Mouse (Mus musculus): ENCODE data around the gene Prmt3.

Gene Prmt3

DNA sequence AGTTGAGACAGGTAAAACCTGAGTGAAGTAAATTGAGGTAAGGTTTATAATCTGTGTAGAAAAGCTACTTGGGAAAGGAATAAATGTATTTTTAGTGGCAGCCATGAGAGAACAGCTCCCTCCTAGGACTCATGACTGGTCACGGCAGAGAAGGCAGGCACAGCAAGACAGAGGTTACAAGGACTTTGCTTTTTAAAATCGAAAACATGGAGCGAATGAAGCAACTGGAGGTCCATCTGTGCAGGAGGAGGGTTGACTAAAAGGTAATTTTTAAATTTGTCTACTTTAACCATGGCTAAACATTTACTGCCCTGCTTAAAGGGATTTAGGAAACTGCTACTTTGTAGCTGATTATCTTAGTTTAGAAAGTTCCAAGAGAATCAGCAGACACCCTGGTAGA, 81.7 kb downstream of the Prmt3 start:
- no peak for DNase-seq

DNA sequence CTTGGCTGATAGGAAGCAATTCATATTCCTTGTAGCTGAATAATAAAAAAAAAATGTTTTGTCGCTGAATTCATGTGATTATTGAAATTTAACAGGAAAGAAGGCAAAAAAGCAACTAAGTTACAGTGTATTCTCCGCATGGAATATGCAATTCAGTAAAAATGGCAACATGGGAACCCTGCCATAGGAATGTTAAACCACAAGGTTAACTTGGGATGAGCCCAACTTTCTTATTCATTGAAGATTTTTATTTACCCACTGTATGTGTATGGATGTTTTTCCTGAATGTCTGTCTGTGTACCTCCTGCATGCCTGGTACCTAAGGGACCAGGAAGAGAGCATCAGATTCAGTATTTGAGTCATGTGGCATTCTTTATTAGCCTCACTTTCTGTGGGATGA, 83.0 kb downstream of the Prmt3 start:
- no peak for DNase-seq

DNA sequence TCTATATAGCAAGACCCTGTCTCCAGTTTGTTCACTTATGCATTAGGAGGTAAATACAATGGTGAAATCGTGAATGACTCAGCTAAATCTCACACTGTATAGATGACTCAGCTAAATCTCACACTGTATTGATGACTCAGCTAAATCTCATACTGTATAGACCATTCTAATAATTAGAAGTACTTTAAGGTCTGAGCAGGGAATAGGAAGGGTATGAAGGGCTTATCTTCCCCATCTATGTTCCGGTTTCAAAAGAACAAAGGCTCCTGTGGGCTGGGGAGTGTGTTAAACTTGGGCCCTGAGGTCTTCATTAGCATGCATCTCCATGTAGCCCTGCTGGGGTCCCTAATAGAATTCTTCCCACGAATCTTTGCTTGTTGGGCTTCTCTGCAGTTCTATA, 85.6 kb downstream of the Prmt3 start:
- no peak for DNase-seq

DNA sequence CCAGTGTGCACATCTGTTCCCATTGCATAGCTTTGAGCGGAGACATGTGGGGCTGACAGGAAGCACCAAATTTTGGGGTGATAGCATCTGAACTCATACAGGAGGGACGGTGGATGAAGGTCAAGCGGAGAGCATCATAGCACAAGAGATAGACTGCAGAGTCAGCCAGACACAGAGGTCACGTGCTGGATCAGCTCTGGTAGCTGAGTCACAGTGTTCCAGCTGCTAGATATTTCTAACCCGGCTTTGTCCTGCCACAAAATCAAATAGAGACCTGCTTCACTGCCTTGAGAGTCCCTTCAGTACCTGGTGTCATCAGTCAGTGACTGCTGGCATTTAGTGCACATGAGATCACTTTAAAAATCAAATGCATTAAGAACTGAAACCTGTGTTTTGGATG, 91.5 kb downstream of the Prmt3 start:
- no peak for DNase-seq

DNA sequence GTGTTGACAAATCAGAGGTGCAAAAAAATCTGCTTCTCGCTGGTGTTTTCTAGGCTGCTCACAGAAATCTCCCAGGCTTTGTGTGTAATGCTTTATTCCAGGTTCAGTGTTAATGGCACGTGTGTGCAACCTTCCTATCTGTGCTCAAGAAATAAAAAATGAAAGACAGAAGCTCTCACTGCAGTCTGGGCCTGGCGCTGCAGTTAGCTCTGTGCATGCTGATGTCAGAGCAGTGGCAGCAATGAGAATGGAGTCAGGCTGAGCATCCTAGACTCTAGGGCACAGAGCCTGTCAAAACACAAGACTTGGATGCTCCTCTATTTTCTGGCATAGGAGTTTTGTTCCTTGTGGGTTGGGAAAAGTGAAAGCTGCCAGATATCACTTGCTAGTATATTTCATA, 92.1 kb downstream of the Prmt3 start:
- no peak for DNase-seq

DNA sequence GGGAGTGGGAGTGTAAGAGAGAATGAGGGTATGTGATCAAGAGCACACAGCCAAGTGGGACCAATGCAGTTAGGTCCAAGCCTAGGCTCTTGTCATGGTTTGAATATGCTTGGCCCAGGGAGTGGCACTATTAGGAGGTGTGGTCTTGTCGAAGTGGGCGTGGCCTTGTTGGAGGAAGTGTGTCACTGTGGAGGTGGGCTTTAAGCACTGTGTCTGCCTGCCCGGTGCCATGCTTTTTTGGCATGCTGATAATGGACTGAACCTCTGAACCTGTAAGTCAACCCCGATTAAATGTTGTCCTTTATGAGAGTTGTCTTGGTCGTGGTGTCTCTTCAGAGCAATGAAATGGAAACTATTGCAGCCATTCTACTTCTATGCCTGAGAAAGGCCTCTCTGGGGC, 99.2 kb downstream of the Prmt3 start:
- no peak for DNase-seq

DNA sequence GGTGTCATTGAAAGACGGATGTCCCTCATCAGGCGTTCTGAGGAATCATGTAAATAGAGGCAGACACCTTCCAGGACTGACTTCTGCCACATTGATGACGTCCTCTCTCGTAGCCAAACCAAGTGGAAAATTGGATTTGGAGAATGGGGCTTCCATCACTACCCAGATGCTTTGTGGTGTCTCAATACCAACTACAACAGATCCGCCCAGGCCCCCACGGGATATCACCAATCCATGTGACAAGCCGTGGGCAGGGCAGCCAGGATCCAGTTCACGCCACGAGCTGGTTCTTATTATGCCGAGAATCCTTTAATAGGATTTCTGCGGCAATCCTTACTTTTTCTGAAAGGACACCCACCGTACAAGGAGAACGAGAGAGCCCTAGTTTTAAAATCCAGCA, 100.9 kb downstream of the Prmt3 start:
- DNase-seq: no peak

DNA sequence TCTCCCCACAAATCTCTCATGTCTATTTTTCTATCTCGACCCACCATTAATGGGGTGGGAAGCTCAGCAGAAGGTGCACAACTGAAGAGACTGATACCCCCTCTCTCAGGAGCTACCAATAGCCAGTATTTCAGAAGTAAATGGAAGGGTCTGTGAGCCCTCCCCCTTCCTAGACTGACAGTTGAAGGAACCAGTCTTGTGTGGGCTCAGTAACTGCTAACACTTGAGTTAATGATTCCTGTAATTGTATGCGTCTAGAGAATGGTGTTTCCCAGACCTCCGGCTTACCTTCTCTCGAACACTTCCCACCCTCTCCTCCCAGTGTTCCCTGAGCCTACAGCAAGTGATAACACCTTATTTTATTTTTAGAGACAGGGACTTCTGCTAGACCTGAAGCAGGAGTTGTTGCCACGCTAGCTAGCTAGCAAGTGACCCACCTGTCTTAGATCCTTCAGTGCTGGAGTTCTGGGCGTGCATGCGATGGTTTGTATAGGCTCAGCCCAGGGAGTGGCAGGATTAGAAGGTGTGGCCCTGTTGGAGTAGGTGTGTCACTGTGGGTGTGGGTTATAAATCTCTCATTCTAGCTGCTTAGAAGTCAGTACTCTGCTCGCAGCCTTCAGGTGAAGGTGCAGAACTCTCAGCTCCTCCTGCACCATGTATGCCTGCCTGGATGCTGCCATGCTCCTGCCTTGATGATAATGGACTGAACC, 102.0 kb downstream of the Prmt3 start:
- DNase-seq: no peak

DNA sequence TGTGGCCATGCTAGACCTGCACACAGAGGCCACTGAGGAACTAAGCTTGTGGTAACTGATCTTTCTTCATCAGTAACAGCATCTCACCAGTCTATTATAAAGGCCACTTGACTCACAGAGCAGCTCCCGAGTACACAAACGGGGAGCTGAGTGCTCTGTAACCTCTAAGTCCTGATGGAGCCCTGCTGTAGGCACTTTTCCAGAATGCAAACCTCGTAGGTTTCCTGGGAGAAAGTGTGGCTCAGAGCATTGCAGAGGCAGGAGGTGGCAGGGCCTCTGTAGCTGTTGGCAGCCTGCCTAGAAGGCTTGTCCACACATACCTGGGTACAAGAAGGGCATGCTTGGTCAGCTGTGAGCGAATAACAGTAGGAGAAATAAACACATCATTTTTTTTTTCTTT, 104.1 kb downstream of the Prmt3 start:
- DNase-seq: no peak

DNA sequence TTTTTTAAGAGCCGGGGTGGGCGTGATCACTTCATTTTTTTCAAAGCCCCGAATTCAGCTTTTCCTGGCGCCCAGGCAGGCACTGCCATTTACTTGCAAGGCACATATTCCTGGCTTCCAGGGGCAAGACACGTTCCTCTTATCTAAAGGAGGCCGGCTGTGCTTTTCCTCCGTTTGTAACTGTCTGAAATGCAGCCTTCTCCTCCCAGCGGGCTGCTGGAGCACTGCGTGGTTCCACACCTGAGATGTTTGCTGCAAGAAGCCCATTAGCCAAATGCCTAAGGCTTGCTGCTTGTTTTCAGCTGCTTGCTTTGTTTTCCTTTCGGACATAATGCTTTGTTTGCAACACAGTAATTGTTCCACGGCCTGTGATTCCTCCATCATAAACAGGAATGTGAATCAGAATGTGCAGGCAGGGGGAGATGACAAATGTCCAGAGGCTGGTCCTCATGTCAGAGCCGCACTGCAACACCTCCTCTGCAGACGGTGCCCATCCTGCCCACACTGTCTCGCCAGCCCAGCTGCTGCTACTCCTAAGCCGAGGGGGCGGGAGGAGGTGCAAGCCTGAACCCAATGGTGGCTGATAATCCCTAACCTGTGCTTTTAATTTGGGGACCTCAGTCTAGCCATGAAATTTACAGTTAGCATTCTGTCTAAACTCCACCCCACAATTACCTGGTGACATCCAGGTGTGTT, 104.7 kb downstream of the Prmt3 start:
- no peak for DNase-seq

DNA sequence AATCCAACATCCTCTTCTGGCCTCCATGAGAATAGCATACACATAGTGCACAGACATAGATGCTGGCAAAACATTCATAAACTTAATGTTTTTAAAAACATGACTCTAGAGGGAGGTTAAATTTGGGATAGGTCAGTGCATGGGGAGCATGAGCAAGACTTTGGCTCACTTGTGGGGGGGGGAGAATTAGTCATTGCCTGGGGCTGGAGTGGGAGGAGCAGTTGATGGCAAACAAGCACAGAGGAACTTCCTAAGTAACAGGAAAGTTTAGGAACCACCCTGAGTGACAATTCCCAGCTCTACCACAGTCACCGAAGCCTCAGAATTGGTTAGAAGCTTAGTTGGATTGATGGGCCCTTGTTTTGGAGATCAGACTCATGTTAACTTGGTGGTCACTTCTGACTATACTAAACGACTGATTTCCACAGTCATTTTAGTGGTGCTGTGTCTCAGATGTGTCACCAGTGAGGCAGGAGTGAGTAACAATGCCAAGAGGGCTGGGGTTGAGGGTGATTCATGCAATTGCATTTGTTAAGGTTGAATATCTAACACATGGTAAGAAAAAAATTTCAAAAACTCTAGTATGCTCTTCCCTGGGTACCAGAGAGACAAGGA, 109.7 kb downstream of the Prmt3 start:
- DNase-seq: no peak

DNA sequence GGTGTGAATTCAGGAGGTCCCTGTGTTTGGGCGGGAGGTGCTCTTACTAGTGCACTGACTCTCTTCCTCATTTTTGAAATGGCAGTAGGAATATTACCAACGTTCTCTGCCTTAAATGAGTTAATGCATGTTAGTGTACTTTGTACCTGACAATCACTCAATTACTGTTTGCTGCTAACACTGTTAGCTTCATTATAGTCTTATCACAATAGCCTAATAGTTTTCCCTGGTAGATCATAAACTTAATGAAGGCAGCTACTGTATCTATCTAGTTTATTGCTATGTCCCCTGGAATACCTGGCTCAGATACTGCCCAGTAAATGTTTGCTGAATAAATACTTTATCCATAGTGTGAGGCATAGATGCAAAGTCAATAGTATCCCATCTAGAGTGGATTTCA, 116.6 kb downstream of the Prmt3 start:
- DNase-seq: no peak

DNA sequence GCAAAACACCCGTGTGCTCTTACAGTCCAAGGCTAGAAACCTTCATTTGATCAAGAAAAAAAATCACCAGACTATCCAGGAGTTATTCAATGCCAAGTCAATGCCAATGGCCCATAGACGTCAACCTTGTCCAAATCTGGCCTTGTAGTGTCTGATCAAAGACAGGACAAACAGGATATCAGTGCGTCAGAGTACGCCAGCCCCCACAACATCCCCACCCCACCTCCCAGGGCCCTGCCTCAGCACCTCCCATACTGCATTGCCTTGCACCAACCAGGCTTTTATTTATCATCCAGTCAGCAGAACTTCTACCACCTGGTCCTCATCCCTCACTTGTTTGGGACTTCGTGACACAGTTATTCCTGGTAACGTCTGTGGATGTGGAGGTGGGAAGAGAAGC, 117.2 kb downstream of the Prmt3 start:
- no peak for DNase-seq

DNA sequence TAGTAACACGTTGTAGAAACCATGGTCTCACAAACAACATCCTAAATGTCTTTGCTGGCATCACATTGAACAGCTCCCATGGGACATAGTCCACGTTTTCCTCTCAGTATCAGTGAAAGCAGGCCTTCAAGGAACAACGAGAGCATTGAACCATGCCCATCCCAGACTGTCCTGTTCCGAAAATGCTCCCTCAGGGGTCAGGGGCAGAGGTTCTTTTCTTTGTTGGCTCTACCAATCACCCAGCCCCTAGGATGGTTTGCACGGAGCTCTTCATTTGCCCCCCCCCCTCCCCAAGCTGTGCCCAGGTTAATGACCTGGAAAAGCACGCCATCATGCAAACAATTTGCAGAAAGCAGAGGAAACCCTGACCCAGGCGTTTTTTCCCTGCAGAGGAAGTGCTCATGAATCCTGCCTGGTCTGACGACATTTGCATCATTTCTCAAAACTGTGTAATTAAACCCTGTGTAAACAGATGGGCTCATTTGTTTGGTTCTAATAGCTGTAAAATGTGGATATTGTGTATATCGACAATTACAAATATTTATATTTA, 123.9 kb downstream of the Prmt3 start:
- DNase-seq: no peak

DNA sequence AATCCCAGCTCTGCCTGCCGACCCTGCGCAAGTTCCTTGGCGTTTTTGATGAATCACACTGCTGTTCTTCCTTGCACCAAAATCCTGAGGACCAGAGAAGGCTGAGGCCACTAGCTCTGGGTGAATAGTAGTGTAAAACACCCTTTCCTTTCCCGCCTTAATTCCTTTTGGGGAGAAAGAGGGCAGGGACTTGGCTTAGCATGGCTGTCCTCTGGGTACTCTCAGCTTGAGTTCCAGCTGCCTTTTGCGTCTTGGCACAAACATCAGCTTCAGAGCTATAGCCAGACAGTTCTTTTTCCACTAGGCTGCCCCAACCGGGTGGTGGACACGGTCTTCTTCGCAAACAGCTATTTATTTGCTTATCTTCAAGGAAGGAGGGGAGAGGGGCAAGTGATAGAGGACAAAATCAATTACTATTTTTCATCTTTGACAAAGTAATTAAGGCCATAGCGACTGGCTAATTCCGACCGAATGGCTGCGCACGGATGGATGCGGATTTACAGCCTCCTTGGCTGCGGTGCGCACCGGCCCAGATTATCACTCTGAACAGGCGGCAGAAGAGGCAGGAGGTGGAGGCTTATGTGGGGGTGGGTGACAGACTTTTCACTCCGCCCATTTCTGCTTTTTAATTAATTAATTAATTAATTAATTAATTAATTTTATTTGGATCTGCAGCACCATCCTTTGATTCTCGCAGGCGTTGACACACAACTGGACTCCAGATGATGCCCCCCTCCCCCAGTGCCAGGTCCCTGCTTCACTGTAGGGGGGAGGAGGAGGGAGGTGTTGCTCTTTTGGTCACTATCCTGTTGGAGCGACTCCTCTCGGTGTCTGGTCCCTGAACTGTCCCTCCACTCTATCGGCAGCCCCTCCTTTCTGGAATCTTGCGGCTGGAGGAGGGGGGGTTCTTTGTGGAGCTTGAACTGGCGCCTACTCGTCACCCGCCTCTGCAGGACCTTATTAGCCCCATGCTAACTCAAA, 129.3 kb downstream of the Prmt3 start:
- no peak for DNase-seq
